Mouse (Mus musculus): ENCODE measurements at regions not wholly inside any gene's neighbourhood (a gene's known extent, or its start where the extent isn't known, plus 50 kb on each side); places are given as distances from the start of the nearest gene placed in this dataset.

DNA sequence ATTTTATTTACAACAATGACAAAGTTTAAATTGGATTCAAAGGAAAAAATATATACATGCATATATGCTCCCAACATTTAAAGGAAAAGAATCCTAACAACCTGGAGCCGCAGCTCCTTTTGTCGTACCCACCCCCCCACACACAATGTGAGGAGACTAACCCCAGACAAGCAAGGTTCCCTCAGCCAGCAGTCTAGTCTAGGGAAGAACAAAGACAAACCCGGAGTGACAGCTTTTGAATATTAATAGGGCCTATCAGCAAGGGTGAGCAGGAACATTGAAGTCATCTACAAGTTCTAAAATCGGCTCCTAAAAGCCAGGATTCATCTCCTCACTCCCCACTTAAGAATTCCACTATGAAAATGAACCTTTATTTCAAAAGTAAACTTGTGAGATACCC, 374.9 kb upstream of the Clint1 start:
- no peak for TF ChIP-seq CTCF (IDR thresholded peaks at IDR 0.05; ENCODE audit: control insufficient read depth, insufficient read depth, insufficient replicate concordance, low read depth, low read length)
- no peak for TF ChIP-seq POLR2A (IDR thresholded peaks at IDR 0.05; ENCODE audit: control insufficient read depth, low read depth, low read length)
